Mouse (Mus musculus): ENCODE results near the gene Slc12a7. TPM values are rescaled to one million over a fixed set of nuclear protein-coding genes. Genes with fewer than 3 reads are reported as not detected.

Slc12a7 gene
- polyA plus RNA-seq, 1 experiment = 24.8 TPM

DNA sequence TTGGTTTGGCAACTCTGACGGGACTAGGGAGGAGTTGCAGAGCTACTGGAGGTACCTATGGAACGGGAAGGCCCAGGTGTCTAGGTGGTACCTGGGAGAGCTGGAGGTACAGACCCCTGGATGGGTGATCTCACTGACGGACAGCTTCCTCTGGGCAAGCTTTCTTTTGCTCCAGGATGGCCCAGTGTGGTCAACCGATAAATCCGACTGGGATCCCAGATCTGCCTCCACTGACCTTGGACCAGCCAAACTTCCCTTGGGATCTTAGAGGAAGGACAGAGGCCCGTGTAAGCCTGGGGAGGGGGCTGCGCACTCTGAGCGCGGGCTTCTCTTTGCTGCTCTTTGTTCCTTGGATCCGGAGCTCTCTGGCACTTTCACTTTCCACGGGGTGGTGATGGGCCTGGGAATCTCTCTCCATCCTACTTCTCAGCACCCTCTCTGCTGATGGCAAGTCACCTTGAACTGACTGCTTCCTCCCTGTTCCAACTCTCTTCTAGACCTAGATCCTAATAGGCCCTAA lies 31.4 kb downstream of the Slc12a7 start:
- DNase-seq (ENCODE audit: low read depth) = peak; percentile 59

DNA sequence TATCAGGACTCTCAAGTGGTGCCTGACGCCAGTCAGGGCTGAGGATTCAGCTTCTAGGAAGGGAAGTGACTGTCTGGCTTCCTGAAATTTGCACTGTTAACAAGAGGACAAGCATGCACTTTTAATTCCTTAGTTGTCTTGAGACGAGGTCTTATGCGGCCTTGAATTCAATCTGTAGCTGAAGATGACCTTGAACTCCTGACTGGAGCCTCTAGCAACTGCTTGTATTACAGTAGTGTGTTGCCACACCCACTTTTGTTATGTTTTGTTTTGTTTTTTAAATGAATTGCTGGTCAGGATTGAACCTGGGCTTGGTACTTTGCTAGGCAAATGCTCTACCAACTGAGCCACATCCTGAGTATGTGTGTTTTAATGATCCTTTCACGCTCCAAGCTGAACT lies 32.5 kb downstream of the Slc12a7 start:
- DNase-seq (ENCODE audit: low read depth) = no peak
- TF ChIP-seq CTCF (IDR thresholded peaks at IDR 0.05; ENCODE audit: borderline replicate concordance, extremely low read depth, insufficient read depth, insufficient read length) (no peak), POLR2A (IDR thresholded peaks at IDR 0.05; ENCODE audit: borderline replicate concordance, extremely low read depth, insufficient read depth, insufficient read length, poor library complexity, severe bottlenecking) (no peak)

More for the DNA sequence above, 31.4 kb downstream of the Slc12a7 start:
- TF ChIP-seq CTCF (IDR thresholded peaks at IDR 0.05; ENCODE audit: borderline replicate concordance, extremely low read depth, insufficient read depth, insufficient read length) = no peak
- TF ChIP-seq POLR2A (IDR thresholded peaks at IDR 0.05; ENCODE audit: borderline replicate concordance, extremely low read depth, insufficient read depth, insufficient read length, poor library complexity, severe bottlenecking) = no peak

DNA sequence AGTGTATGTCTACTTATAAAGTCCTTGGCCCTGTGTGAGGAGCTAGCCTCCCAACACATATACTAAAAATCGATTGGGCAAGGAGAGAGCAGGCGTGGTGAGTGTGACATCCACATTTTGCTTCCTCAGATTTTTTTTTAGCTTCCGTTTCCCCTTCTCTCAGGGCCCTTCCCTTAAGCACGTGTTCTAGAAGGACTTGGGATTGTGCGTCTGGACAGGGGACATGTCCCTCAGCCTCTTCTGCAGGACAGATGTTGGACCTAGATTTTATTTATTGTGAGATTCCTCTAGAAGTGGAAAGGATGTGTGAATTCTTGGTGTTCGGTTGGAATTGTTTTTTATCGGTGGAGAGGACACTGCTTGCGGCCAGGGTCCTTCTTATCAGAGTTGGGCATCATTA lies 34.3 kb downstream of the Slc12a7 start:
- TF ChIP-seq CTCF (IDR thresholded peaks at IDR 0.05; ENCODE audit: borderline replicate concordance, extremely low read depth, insufficient read depth, insufficient read length) (no peak), POLR2A (IDR thresholded peaks at IDR 0.05; ENCODE audit: borderline replicate concordance, extremely low read depth, insufficient read depth, insufficient read length, poor library complexity, severe bottlenecking) (no peak)
- DNase-seq (ENCODE audit: low read depth) = no peak

DNA sequence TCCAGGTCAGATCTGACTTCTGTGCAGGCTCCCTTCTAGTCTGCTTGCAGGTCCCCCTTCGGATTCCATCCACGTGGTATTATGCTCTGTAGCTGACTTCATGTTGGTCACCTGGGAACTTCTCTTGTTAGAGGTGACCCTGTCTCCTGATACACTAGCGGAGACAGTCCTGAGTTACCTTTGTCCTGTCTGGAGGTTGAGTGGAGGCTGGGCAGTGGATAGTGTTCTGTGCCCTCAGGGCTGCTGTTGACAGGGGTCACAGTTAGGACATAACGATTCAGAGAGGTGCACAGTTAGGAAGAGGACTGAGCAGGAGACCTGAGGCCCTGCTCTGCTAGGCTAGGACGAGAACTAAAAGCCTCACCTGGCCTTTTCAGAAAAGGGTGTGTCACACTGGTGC lies 34.9 kb downstream of the Slc12a7 start:
- TF ChIP-seq POLR2A (IDR thresholded peaks at IDR 0.05; ENCODE audit: borderline replicate concordance, extremely low read depth, insufficient read depth, insufficient read length, poor library complexity, severe bottlenecking) (no peak), CTCF (IDR thresholded peaks at IDR 0.05; ENCODE audit: borderline replicate concordance, extremely low read depth, insufficient read depth, insufficient read length) (no peak)
- DNase-seq (ENCODE audit: low read depth) = no peak

DNA sequence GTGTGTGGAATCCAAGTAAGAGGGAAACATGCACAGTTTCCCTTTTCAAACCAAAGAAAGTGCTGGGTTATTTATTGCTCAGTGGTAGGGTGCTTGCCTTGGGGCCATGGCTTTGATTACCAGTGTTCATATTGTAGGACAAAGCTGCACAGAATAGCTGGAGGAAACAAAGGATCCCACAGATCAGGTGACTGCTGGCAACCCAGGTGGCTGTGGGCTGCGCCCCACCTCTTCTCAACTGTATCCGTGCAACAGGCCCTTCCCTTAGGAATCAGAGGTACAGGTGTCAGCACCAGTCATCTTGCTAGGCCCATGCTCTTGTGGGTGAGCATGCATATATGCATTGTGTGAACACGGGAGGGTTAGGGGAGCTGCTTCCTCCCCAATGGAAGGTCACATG lies 35.4 kb downstream of the Slc12a7 start:
- no peak for DNase-seq (ENCODE audit: low read depth)
- TF ChIP-seq POLR2A (IDR thresholded peaks at IDR 0.05; ENCODE audit: borderline replicate concordance, extremely low read depth, insufficient read depth, insufficient read length, poor library complexity, severe bottlenecking) = no peak
- TF ChIP-seq CTCF (IDR thresholded peaks at IDR 0.05; ENCODE audit: borderline replicate concordance, extremely low read depth, insufficient read depth, insufficient read length) = no peak

DNA sequence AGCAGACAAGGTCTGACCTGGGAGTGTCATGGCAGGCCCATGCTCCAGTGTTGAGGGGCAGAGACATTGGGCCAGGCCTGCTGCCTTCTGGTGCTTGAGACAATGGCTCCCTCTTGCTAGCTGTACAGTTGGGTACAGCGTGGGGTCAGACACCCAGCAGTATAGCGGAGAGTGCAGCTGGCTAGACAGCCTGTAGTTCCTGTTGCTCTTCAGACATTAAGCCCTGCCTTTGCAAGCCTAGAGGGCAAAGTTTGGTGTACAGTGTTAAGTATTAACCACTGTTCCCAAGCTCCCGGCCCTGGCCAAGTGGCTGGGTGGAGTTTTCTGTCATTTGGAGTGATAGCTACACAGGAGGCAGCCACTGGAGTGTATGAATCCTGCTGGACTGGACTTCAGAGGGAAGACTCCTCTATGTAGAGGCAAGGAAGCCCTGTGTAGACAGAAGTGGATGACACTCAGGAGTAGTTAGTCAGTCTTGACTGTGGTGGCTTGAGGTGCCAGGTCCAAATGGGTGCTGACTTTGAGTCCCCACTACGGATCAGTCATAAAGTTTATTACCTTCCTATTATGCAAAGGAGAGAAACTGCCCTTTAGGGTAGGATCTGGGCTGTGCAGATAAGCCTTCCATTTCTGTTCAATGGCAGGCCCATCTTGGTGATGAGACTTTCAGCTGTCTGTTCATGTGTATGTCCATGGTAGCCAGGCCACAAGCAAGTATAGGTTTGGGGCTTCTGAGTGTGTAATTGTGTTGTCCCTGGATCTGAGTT lies 37.2 kb downstream of the Slc12a7 start:
- no peak for DNase-seq (ENCODE audit: low read depth)
- no peak for TF ChIP-seq POLR2A (IDR thresholded peaks at IDR 0.05; ENCODE audit: borderline replicate concordance, extremely low read depth, insufficient read depth, insufficient read length, poor library complexity, severe bottlenecking)
- no peak for TF ChIP-seq CTCF (IDR thresholded peaks at IDR 0.05; ENCODE audit: borderline replicate concordance, extremely low read depth, insufficient read depth, insufficient read length)

DNA sequence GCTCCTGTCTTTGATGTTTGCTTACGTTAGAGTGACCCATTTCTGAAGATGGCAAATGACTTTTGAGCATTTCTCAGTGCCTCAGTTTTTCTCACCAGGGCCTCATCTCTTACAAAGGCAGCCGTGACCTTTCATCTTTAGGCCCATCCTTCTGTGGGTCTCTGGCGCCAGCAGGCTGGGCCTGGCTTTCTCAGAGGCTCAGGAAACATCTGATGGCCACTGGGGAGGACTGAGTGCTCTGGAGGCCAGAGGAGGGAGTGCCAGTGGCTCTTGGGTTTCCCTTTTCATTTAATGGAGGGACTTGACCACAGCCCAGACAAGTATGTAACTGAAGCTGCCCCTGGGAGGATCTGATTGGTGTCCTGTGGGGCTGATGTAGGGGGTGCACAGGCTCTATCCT lies 38.2 kb downstream of the Slc12a7 start:
- no peak for DNase-seq (ENCODE audit: low read depth)
- TF ChIP-seq POLR2A (IDR thresholded peaks at IDR 0.05; ENCODE audit: borderline replicate concordance, extremely low read depth, insufficient read depth, insufficient read length, poor library complexity, severe bottlenecking) (no peak), CTCF (IDR thresholded peaks at IDR 0.05; ENCODE audit: borderline replicate concordance, extremely low read depth, insufficient read depth, insufficient read length) (no peak)

DNA sequence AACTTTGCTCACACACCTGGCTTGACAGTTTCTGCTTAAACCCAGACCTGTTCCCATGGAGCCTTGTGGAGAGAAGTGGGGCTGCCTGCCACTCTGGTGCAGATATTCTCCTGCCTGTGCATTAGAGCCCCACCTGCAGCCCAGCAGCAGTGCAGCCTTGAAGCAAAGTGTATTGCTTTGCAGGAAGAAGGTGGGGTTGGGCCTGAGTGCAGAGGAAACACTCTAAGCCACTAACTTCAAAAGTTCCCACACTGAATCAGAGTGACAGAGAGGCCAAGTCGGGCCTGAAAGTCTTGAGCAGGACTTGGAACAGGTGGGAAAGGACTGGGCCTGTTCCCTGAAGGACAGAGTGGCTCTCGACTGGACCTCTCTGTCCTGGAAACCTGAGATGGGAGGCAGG lies 39.8 kb downstream of the Slc12a7 start:
- TF ChIP-seq CTCF (IDR thresholded peaks at IDR 0.05; ENCODE audit: borderline replicate concordance, extremely low read depth, insufficient read depth, insufficient read length) = no peak
- no peak for TF ChIP-seq POLR2A (IDR thresholded peaks at IDR 0.05; ENCODE audit: borderline replicate concordance, extremely low read depth, insufficient read depth, insufficient read length, poor library complexity, severe bottlenecking)
- no peak for DNase-seq (ENCODE audit: low read depth)

DNA sequence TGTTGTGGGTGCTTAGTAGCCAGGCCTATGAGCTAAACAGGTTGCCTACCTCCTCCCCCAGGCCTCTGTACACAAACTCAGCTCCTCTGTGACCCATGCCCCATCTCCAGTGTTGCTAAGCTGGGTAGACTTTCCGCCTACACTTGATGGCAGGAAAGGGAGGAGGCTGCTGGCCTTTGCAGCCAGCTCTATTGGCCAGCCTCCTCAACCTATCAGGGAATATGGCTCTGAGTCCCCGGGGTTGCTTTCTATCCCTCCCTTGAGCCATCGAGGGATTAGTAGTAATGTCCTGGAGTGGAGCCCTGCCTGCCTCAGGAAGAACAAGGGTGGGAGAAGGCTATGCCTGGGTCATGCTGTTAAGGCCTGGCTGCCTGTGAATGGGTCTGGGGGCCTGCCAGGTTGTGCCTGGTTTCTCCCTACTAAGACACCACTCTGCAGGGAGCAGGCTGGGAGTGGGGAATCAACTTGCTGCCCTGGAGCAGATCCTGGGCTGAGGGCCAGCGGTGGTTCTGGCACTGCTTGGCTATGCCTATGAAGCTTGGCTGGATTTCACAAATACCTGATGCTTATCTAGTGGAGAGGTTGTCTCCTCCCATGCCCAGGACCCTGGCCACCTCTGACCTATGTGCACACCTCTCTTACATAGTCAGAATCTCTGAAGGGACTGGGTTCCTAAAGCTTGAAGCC lies 40.8 kb downstream of the Slc12a7 start:
- TF ChIP-seq POLR2A (IDR thresholded peaks at IDR 0.05; ENCODE audit: borderline replicate concordance, extremely low read depth, insufficient read depth, insufficient read length, poor library complexity, severe bottlenecking) = no peak
- peak; percentile 60 for DNase-seq (ENCODE audit: low read depth)

DNA sequence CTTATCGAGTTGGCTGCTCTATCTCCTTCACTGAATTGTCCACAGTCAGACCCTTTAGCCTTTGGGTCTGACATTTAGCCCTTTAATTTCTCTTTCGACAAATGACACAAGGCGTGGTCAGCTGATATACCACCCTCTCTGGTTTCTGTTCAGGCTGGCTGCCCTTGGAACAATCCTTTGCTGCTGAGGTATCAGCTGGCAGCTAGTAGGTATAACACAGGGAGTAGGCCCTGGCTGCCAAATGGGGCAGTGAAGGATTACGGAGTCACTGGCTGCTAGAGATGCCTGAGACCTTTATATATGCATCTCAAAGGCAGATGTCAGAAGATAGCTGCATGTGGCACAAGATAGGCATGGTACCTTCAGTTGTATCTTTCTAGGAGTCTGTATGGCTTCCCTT lies 42.9 kb downstream of the Slc12a7 start:
- TF ChIP-seq CTCF (IDR thresholded peaks at IDR 0.05; ENCODE audit: borderline replicate concordance, extremely low read depth, insufficient read depth, insufficient read length) (no peak), POLR2A (IDR thresholded peaks at IDR 0.05; ENCODE audit: borderline replicate concordance, extremely low read depth, insufficient read depth, insufficient read length, poor library complexity, severe bottlenecking) (no peak)
- DNase-seq (ENCODE audit: low read depth) = no peak

DNA sequence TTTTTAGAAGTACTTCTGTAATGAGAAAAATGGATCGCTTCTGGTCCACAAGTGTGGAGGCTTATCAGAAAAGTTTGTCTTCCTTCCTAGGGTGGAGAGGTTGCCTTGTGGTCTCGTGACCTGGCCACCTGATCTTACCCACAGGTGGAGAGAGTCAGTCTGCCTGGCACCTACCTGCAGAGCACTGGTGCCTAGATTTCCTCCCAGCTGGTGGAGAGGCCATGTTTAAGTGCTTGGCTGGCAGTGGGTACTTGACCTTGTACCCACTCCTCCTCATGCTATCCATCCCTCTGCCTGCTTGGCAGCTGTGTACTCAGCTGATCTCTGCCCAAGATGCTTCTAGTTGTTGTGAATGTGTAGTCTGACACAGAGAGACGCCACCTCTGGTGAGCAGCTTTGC lies 44.7 kb downstream of the Slc12a7 start:
- DNase-seq (ENCODE audit: low read depth) = no peak
- TF ChIP-seq CTCF (IDR thresholded peaks at IDR 0.05; ENCODE audit: borderline replicate concordance, extremely low read depth, insufficient read depth, insufficient read length) (no peak), POLR2A (IDR thresholded peaks at IDR 0.05; ENCODE audit: borderline replicate concordance, extremely low read depth, insufficient read depth, insufficient read length, poor library complexity, severe bottlenecking) (no peak)

DNA sequence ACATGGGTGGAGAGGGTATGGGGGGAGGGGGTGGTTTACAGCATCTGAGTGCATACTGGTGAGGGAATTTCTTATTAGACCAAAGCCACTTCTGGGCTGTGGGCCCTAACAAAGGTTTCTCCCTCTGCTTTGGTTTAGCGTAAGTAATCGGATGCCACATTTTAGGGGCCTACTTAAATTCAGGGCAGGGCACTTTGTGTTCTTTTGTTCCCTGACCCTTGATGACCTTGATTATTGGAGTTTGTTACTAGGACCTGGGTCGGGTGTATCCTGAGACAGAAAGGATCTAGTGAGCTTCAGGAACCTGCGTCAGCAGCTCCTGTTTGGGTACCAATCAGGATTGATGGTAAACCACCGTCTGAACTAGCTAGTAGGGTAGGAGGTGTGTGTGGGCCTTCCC lies 49.6 kb downstream of the Slc12a7 start:
- TF ChIP-seq POLR2A (IDR thresholded peaks at IDR 0.05; ENCODE audit: borderline replicate concordance, extremely low read depth, insufficient read depth, insufficient read length, poor library complexity, severe bottlenecking) = no peak
- no peak for TF ChIP-seq CTCF (IDR thresholded peaks at IDR 0.05; ENCODE audit: borderline replicate concordance, extremely low read depth, insufficient read depth, insufficient read length)

More for the DNA sequence above, 49.6 kb downstream of the Slc12a7 start:
- no peak for DNase-seq (ENCODE audit: low read depth)
